Comparison of ENCODE assay signal across 23 mouse cellular contexts in genomic region chr12:49389666-49390065, GRCm38 (mm10). TPM values are rescaled to one million over a fixed set of nuclear protein-coding genes. Genes with fewer than 3 reads are reported as not detected.
A peak's percentile ranks its signal among the peaks of the same experiment; 100 is the strongest.
DNase-seq lines count a peak whose midpoint lies in the region; ATAC-seq and TF ChIP-seq lines count a peak whose summit lies in the region.
"Had no signal": no experiment of that assay in that cellular context is flagged by ENCODE, and none has a peak within 500 bp of the region (broad histone marks: within the 10 kb centered on the region; RNA-seq: fewer than 3 reads in every experiment).

No protein-coding gene starts in this region.

- no peak for TF ChIP-seq CTCF in heart, adult 2 months (IDR thresholded peaks at IDR 0.05)

- H3K9ac ChIP-seq in forebrain, embryonic 14.5 days (ENCODE audit: low read length) = peak overlapping the region; percentile 96
- no peak overlapping the region for H3K9ac ChIP-seq in heart, adult 2 months (ENCODE audit: low read depth, low read length)
- H3K9ac ChIP-seq: embryonic facial prominence, embryonic 12.5 days; hindbrain, embryonic 13.5 days; limb, embryonic 15.5 days; neural tube, embryonic 15.5 days had no signal

- ATAC-seq in forebrain, embryonic 14.5 days = no peak
- ATAC-seq: intestine, postnatal 0 days had no signal

- intact Hi-C loops in heart, adult 2 months (cut with DNase I) = no loop called here

- TF ChIP-seq POLR2A in heart, adult 2 months (IDR thresholded peaks at IDR 0.05; ENCODE audit: insufficient read depth, low read depth, low read length) = no peak

- H3K79me2 ChIP-seq in heart, adult 2 months (replicated peaks; ENCODE audit: control insufficient read depth, insufficient read depth, low read length) = no peaks in the 10 kb centered on the region

- H3K27ac ChIP-seq in forebrain, embryonic 14.5 days (ENCODE audit: low read depth, low read length) = peak overlapping the region; percentile 98
- no peak overlapping the region for H3K27ac ChIP-seq in heart, adult 2 months
- H3K27ac ChIP-seq: embryonic facial prominence, embryonic 12.5 days; gastrocnemius, adult 2 months; hindbrain, embryonic 13.5 days; kidney, postnatal 0 days; limb, embryonic 15.5 days; neural tube, embryonic 15.5 days had no signal

- H3K4me3 ChIP-seq in forebrain, embryonic 14.5 days (ENCODE audit: low read depth, low read length) = peak overlapping the region; percentile 56
- no peak overlapping the region for H3K4me3 ChIP-seq in heart, adult 2 months
- H3K4me3 ChIP-seq: embryonic facial prominence, embryonic 12.5 days; gastrocnemius, adult 2 months; hindbrain, embryonic 13.5 days; limb, embryonic 15.5 days; myocyte; neural tube, embryonic 15.5 days had no signal

- no peak for TF ChIP-seq EP300 in heart, adult 2 months (IDR thresholded peaks at IDR 0.05; ENCODE audit: insufficient read depth, low read depth, low read length)

- no peaks in the 10 kb centered on the region for H3K4me1 ChIP-seq in forebrain, embryonic 14.5 days (ENCODE audit: control insufficient read depth, insufficient read depth, low read length)
- no peaks in the 10 kb centered on the region for H3K4me1 ChIP-seq in heart, adult 2 months (ENCODE audit: control insufficient read depth, insufficient read depth, low read length)
- H3K4me1 ChIP-seq: embryonic facial prominence, embryonic 12.5 days had no signal

- peak overlapping the region; percentile 76 for H3K4me2 ChIP-seq in forebrain, embryonic 14.5 days (ENCODE audit: low read length)
- H3K4me2 ChIP-seq: embryonic facial prominence, embryonic 12.5 days; hindbrain, embryonic 13.5 days; limb, embryonic 15.5 days; neural tube, embryonic 15.5 days had no signal

- WGBS in forebrain, embryonic 14.5 days = 2% methylated on average over 5 of the region's 5 CpGs
- WGBS in heart, adult 2 months = 7% methylated on average over 5 of the region's 5 CpGs

- H3K36me3 ChIP-seq in forebrain, embryonic 14.5 days (ENCODE audit: control insufficient read depth, insufficient read depth, low read length) = peaks cover 37% of the 10 kb centered on the region
- no peaks in the 10 kb centered on the region for H3K36me3 ChIP-seq in heart, adult 2 months (ENCODE audit: control insufficient read depth, insufficient read depth, low read length)
- H3K36me3 ChIP-seq: embryonic facial prominence, embryonic 12.5 days; hindbrain, embryonic 13.5 days; limb, embryonic 15.5 days; neural tube, embryonic 15.5 days had no signal

- H3K9me3 ChIP-seq in forebrain, embryonic 14.5 days (replicated peaks; ENCODE audit: control insufficient read depth, low read length) = no peaks in the 10 kb centered on the region
- H3K9me3 ChIP-seq: embryonic facial prominence, embryonic 12.5 days; hindbrain, embryonic 13.5 days; limb, embryonic 15.5 days; neural tube, embryonic 15.5 days had no signal

- DNase-seq in layer of hippocampus, adult 11-12 months (ENCODE audit: low spot score) = peak; percentile 28
- no peak for DNase-seq in layer of hippocampus, adult 9-10 months (ENCODE audit: low spot score)
- DNase-seq in NIH3T3 (ENCODE audit: low read depth) = peak; percentile 80
- DNase-seq in embryo, embryonic 11 days = peak; percentile 41
- DNase-seq in forebrain, embryonic 14.5 days (ENCODE audit: low spot score) = peak; percentile 66
- DNase-seq in lung, postnatal 36 days = no peak
- DNase-seq in heart, adult 2 months = no peak
- DNase-seq in heart, adult 18-20 months = no peak
- DNase-seq: adrenal gland, adult 8-10 months; cerebellum, adult 2 months; gastrocnemius, adult 2 months; lung, postnatal 10 days had no signal

- 0 out of 2 replicates have a peak, but pooled peaks cover under 1% of the 10 kb centered on the region for H3K27me3 ChIP-seq in forebrain, embryonic 14.5 days (replicated peaks; ENCODE audit: control insufficient read depth, insufficient read depth, low read length)
- H3K27me3 ChIP-seq in heart, adult 2 months (ENCODE audit: control insufficient read depth, insufficient read depth, low read length) = peaks cover 16% of the 10 kb centered on the region

RNA-seq across cellular contexts. Expression of gene Gm43517, which starts 4.7 kb away (rescaled TPM):
- 2.2 and 3.6 TPM in 2 replicates for polyA plus RNA-seq in forebrain, embryonic 14.5 days (2014; fragmentation: Nextera tagmentation; extraction: Ambion mirVana)
- total RNA-seq in heart, adult 2 months (2021) = not detected
- polyA plus RNA-seq in heart, adult 2 months (2012; rRNA removed) = not detected in 2 replicates
- not detected for total RNA-seq in heart, adult 18-20 months (2021)
- total RNA-seq: adrenal gland, adult 8-10 months; gastrocnemius, adult 2 months; granulocyte monocyte progenitor cell, adult 5-6 weeks; megakaryocyte-erythroid progenitor cell, adult 5-6 weeks had no signal
- polyA plus RNA-seq: cerebellum, adult 2 months; heart, embryonic 16.5 days; hindbrain, embryonic 13.5 days; intestine, postnatal 0 days; kidney, postnatal 0 days; limb, embryonic 15.5 days; liver, embryonic 16.5 days; myocyte; neural tube, embryonic 15.5 days had no signal

RNA-seq across cellular contexts. Expression of gene Foxg1, which starts 7.2 kb away (rescaled TPM):
- polyA plus RNA-seq in forebrain, embryonic 14.5 days (2014; fragmentation: Nextera tagmentation; extraction: Ambion mirVana) = 72.6 and 77.7 TPM in 2 replicates
- total RNA-seq in heart, adult 2 months (2021) = not detected
- 0.14 TPM in 1 of 2 replicates, not detected in the other for polyA plus RNA-seq in heart, adult 2 months (2012; rRNA removed)
- not detected for total RNA-seq in heart, adult 18-20 months (2021)
- total RNA-seq: adrenal gland, adult 8-10 months; gastrocnemius, adult 2 months; granulocyte monocyte progenitor cell, adult 5-6 weeks; megakaryocyte-erythroid progenitor cell, adult 5-6 weeks had no signal
- polyA plus RNA-seq: cerebellum, adult 2 months; intestine, postnatal 0 days; kidney, postnatal 0 days; limb, embryonic 15.5 days; liver, embryonic 16.5 days; myocyte; neural tube, embryonic 15.5 days had no signal

Comparison
In these comparisons a context has a peak if more than half of its experiments do, and no peak if none do; other contexts are left out.
1. DNase-seq: peak in layer of hippocampus, adult 11-12 months (single experiment), NIH3T3 (single experiment), embryo, embryonic 11 days (single experiment) and forebrain, embryonic 14.5 days (single experiment); none in layer of hippocampus, adult 9-10 months (single experiment), lung, postnatal 36 days (single experiment), heart, adult 2 months (0 of 2) and heart, adult 18-20 months (0 of 2).